Mouse (Mus musculus) kidney, embryonic 14.5 days (tissue): ENCODE data around the gene Olfr44. TPM values are rescaled to one million over a fixed set of nuclear protein-coding genes. Genes with fewer than 3 reads are reported as not detected.

ENCODE experiments used
- ATAC-seq: fragments of 200-750 bp; cut with Nextera tagmentation; 2 replicates; pipeline ENCODE4 v1.8.0; 2017; ENCODE audit warnings: moderate number of reproducible peaks, mild to moderate bottlenecking, moderate TSS enrichment, moderate library complexity; ENCODE audit not compliant: low FRiP score, low TSS enrichment
- H3K27ac ChIP-seq: fragments of 300-500 bp; sonication (generic); 2 replicates; pipeline ENCODE4 v1.5.1; 2014; ENCODE audit warnings: low read depth, mild to moderate bottlenecking, low read length, moderate library complexity, mixed read lengths
- H3K27me3 ChIP-seq: fragments of 300-500 bp; sonication (generic); 2 replicates; pipeline ENCODE4 v1.6.1; 2014; ENCODE audit warnings: mild to moderate bottlenecking, low read length; ENCODE audit not compliant: control insufficient read depth, insufficient read depth
- H3K36me3 ChIP-seq: fragments of 300-500 bp; sonication (generic); 2 replicates; pipeline ENCODE4 v1.6.1; 2014; ENCODE audit warnings: low read length, mixed read lengths; ENCODE audit not compliant: control insufficient read depth, insufficient read depth
- H3K4me1 ChIP-seq: fragments of 300-500 bp; sonication (generic); 2 replicates; pipeline ENCODE4 v1.6.1; 2014; ENCODE audit warnings: low read length, mixed read lengths; ENCODE audit not compliant: control insufficient read depth, insufficient read depth
- H3K4me2 ChIP-seq: fragments of 300-500 bp; sonication (generic); replicated peaks from 2 replicates; pipeline ENCODE4 v1.6.1; 2014; ENCODE audit warnings: low read depth, mild to moderate bottlenecking, low read length
- H3K4me3 ChIP-seq: fragments of 300-500 bp; sonication (generic); 2 replicates; pipeline ENCODE4 v1.5.1; 2014; ENCODE audit warnings: mild to moderate bottlenecking, low read length
- H3K9ac ChIP-seq: fragments of 300-500 bp; sonication (generic); 2 replicates; pipeline ENCODE4 v1.6.1; 2014; ENCODE audit warnings: low read depth, mild to moderate bottlenecking, low read length, moderate library complexity
- H3K9me3 ChIP-seq: fragments of 300-500 bp; sonication (generic); 2 replicates; pipeline ENCODE4 v1.6.1; 2016; ENCODE audit warnings: low read length; ENCODE audit not compliant: control insufficient read depth
- WGBS: fragments of 180-500 bp; shearing (Covaris S2); extraction: QIAGEN DNeasy Blood & Tissue Kit; methylation state at CpG from one replicate; pipeline ENCODE4 v1.1.7; 2014; 5-methylcytosine and 5-hydroxymethylcytosine counted together
- polyA plus RNA-seq: library from polyadenylated mRNA; unstranded; fragments of >200 nt; fragmentation: Nextera tagmentation; extraction: Ambion mirVana; gene quantifications from 2 replicates; pipeline ENCODE4 v1.2.1, GENCODE M21; 2014

Gene Olfr44
- not detected in 2 replicates for polyA plus RNA-seq

DNA sequence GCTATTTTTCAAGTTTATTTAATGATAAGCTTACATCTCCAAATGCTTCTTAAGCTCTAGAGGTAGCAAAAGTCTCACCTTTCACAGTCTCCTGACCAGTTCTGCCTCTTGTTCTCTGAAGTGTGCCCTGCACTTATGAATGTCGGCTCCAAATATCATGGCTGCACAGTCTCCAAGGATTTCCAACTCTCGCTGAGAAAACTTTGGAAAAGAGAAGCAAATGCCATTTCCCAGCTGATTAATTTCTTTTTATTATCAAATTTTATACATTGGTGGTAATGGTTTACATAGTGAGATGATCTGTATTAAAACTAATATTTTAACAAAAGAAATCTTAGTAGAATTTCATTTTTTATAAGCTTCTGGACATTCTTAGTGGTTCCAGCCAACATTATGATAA is at the start of gene Olfr44:
Gene Olfr44, minus strand, starts transcription at position 101 of the 400 bp plus-strand sequence.
- H3K4me1 ChIP-seq = no peaks in the 10 kb centered on the region
- H3K27ac ChIP-seq = no peak within 1 kb of the TSS
- H3K27me3 ChIP-seq = no peaks in the 10 kb centered on the region
- H3K36me3 ChIP-seq = no peaks in the 10 kb centered on the region
- no peak within 1 kb of the TSS for H3K9ac ChIP-seq
- no peak within 1 kb of the TSS for H3K4me3 ChIP-seq
- 95% methylated on average over 2 of the region's 2 CpGs for WGBS
- no peaks in the 10 kb centered on the region for H3K9me3 ChIP-seq
- no peak for ATAC-seq
- H3K4me2 ChIP-seq = no peak within 1 kb of the TSS

DNA sequence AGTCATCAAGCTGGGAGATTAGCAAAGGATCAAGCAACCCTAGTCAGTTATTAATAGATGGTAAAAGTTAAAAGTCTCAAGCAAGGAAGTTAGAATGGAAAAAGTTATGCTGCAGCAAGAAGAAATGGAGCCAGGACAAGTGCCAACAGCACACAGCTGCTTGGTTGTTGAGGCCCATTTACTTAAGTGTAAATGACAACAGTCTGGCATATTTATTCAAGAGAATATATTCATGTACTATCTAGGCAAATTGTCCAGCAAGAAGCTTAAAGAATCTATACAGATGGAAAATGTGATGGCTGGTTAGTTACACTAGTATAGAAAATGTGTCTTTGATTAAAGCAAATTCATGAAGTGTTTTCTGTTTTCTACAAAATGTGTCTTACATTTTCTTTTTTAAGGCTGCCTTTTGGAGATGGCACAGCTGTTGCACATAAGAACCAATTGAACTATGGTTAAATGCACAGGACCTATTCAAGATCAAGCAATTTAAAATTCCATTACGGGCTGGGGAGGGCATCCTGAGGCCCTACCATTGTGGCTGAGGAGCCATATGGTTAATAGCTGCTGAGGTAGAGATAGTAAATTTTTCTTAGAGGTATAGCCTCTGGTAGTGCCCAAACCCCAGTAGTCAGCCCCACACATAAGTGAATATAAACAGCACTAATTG is 30.0 kb upstream of the Olfr44 start:
- ATAC-seq = no peak

DNA sequence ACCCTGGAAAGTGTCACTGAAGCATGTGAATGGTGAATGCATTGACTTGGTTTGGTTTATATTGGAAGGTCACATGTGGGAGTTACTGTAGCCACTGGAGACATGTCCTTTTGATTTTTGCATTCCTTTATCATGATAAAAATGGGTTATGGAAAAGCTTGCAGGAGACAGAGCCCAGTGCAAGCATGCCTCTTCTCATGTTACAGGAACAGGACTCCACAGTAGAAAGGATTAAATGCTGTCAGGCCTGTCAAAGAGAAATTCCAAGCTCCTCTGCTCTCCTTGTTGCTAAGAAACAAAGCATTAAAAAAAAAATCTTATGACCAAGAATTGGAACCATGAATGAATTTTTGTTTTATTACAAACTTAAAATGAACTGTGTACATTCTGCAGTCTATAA is 24.8 kb upstream of the Olfr44 start:
- Histone ChIP-seq H3K4me1 (no peaks in the 10 kb centered on the region), H3K27ac (no peak overlapping the region), H3K4me2 (no peak overlapping the region), H3K27me3 (no peaks in the 10 kb centered on the region), H3K9ac (no peak overlapping the region), H3K36me3 (no peaks in the 10 kb centered on the region), H3K9me3 (no peaks in the 10 kb centered on the region), H3K4me3 (no peak overlapping the region)
- no peak for ATAC-seq

More for the DNA sequence above, 30.0 kb upstream of the Olfr44 start:
- 86% methylated on average over 1 of the region's 1 CpGs for WGBS
- Histone ChIP-seq H3K36me3 (no peaks in the 10 kb centered on the region), H3K27ac (no peak overlapping the region), H3K9me3 (no peaks in the 10 kb centered on the region), H3K4me1 (no peaks in the 10 kb centered on the region), H3K4me2 (no peak overlapping the region), H3K27me3 (no peaks in the 10 kb centered on the region), H3K4me3 (no peak overlapping the region), H3K9ac (no peak overlapping the region)

DNA sequence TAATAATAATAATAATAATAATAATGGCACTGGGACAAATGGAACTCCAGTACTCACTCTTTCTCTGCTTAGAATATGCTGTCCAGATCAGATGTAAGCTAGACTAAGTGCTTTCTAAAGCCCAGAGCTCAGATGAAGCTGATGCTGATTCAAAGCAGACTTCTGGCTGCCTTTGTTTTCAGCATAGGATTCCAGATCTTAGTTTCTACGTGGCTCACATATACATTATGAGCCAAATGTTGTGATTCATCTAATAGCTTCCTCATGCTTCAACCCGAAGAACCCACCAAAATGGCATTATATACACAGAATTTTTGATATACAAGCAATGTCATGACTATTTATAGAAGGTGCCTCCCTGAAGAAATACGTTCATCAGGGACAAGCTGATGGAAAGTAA is 21.7 kb upstream of the Olfr44 start, which contains the start of gene Olfr957:
Gene Olfr957, minus strand, starts transcription at position 279 of the 400 bp plus-strand sequence.
- Histone ChIP-seq H3K4me3 (no peak within 1 kb of the TSS), H3K4me2 (no peak within 1 kb of the TSS), H3K27ac (no peak within 1 kb of the TSS), H3K4me1 (no peaks in the 10 kb centered on the region), H3K9me3 (no peaks in the 10 kb centered on the region), H3K27me3 (no peaks in the 10 kb centered on the region), H3K9ac (no peak within 1 kb of the TSS), H3K36me3 (no peaks in the 10 kb centered on the region)
- WGBS = 62% methylated on average over 3 of the region's 3 CpGs
- no peak for ATAC-seq

DNA sequence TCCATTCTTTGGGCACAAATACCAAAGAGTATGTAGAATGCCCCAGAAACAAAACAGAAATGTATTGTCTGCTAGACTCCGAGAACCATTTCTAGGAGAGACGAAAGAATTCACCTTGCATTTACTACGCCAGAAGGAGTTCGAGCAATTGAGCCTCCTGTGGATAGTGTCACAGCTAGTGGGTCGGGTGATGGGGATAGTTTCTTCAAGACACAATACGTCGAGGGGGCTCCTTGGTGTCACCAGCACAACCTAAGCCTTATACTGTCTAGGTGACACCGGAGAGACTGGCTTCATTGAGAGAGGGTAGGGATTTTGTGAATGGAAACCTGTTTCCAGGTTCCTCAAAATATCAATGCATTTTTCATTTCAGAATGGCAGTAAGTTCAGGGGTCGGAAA is 15.6 kb upstream of the Olfr44 start:
- Histone ChIP-seq H3K9ac (no peak overlapping the region), H3K4me3 (no peak overlapping the region), H3K4me1 (no peaks in the 10 kb centered on the region), H3K27ac (no peak overlapping the region), H3K4me2 (no peak overlapping the region), H3K9me3 (no peaks in the 10 kb centered on the region), H3K27me3 (no peaks in the 10 kb centered on the region), H3K36me3 (no peaks in the 10 kb centered on the region)
- no peak for ATAC-seq
- WGBS = 84% methylated on average over 9 of the region's 9 CpGs

DNA sequence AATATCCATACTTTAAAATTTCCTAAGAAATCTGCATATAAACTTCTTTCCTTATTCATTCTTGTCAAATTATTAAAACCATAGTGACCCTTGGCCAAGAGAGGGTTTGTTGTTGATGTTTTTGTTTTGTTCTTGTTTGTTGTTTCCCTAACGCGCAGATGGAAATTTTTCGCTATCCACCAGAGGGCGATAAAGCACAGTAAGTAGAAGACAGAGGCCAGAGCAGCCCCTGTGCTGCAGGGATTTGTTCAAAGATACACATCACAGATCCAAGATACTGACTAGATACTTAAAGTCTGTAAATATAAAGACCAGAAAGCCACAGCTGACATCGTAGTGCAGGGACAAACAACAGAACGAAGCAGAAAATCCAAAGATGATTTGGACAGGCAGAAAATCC is 15.2 kb upstream of the Olfr44 start:
- Histone ChIP-seq H3K27ac (no peak overlapping the region), H3K9ac (no peak overlapping the region), H3K9me3 (no peaks in the 10 kb centered on the region), H3K4me2 (no peak overlapping the region), H3K36me3 (no peaks in the 10 kb centered on the region), H3K4me3 (no peak overlapping the region), H3K4me1 (no peaks in the 10 kb centered on the region), H3K27me3 (no peaks in the 10 kb centered on the region)
- ATAC-seq = no peak
- WGBS = 9% methylated on average over 6 of the region's 6 CpGs

DNA sequence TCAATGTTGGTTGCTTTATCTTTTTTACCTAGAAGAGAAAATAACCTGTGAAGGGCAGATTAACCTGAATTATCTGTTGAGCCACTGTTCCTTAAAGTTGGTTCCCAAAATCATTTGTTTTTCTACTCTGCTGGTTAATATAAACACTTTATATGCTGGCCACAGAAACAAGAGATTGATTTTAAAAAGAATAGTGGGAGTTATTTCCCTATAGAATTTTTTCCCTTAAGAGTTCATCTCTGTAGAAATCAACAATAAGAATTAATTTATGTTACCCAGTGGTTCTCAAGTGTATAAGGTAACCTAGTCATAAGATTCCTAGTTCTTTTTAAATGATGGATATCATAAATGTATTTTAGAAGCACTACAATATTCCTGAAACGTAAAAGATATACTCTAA is 22.0 kb downstream of the Olfr44 start, which contains the start of gene Olfr955:
Gene Olfr955, minus strand, starts transcription at position 101 of the 400 bp plus-strand sequence.
- Histone ChIP-seq H3K27ac (no peak within 1 kb of the TSS), H3K4me3 (no peak within 1 kb of the TSS), H3K4me1 (no peaks in the 10 kb centered on the region), H3K9ac (no peak within 1 kb of the TSS), H3K27me3 (no peaks in the 10 kb centered on the region), H3K36me3 (no peaks in the 10 kb centered on the region), H3K9me3 (no peaks in the 10 kb centered on the region), H3K4me2 (no peak within 1 kb of the TSS)
- WGBS = 52% methylated on average over 1 of the region's 1 CpGs
- no peak for ATAC-seq

DNA sequence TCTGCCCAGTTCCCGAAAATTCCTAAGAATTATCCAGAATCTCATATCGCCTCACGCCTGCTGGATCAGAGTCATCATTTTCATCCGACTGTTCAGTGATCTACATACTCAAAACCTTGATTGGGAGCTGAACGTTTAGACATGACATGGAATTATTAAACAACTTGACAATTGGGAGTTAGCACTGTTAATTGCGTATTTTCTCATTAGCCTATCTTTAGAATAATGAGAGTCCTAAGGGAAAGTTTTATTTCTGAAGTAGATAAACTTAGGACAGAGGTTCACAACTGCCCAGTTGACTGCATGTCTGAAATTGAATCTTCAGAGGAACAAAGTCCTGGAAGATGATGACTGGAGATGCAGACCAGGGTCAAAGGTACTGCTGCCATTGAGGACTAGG is 37.4 kb downstream of the Olfr44 start, which contains the start of gene Olfr954:
Gene Olfr954, plus strand, starts transcription at position 301 of the 400 bp plus-strand sequence.
- ATAC-seq = no peak
- no peaks in the 10 kb centered on the region for H3K27me3 ChIP-seq
- no peak within 1 kb of the TSS for H3K27ac ChIP-seq
- 86% methylated on average over 6 of the region's 6 CpGs for WGBS
- no peaks in the 10 kb centered on the region for H3K36me3 ChIP-seq
- H3K9me3 ChIP-seq = no peaks in the 10 kb centered on the region
- H3K4me3 ChIP-seq = no peak within 1 kb of the TSS
- no peaks in the 10 kb centered on the region for H3K4me1 ChIP-seq
- no peak within 1 kb of the TSS for H3K4me2 ChIP-seq
- no peak within 1 kb of the TSS for H3K9ac ChIP-seq
